Mouse (Mus musculus) lung, adult 18-20 months (tissue): ENCODE measurements around the gene Mrgbp.

Source experiments
- DNase-seq, 2 experiments: peaks; one replicate each; pipeline ENCODE4 v3.0.0; 2022; ENCODE audit warnings: mixed read lengths in 2 of 2

Gene Mrgbp

GRCm38 (mm10) chr2:180581002-180581401 lies at the start of gene Mrgbp:
Gene Mrgbp (plus strand): TSS chr2:180581304.
- DNase-seq: peak; percentile 49 to 50

- no peak for DNase-seq
Measured at GRCm38 (mm10) chr2:180531671-180532385, 49.3 kb upstream of the Mrgbp start.

GRCm38 (mm10) chr2:180532386-180532995 lies 48.6 kb upstream of the Mrgbp start:
- DNase-seq: no peak

GRCm38 (mm10) chr2:180533237-180533636 lies 47.9 kb upstream of the Mrgbp start:
- DNase-seq: no peak

GRCm38 (mm10) chr2:180543675-180544074 lies 37.4 kb upstream of the Mrgbp start:
- DNase-seq: no peak

GRCm38 (mm10) chr2:180545046-180545445 lies 36.1 kb upstream of the Mrgbp start:
- no peak for DNase-seq

GRCm38 (mm10) chr2:180547384-180548106 lies 33.6 kb upstream of the Mrgbp start:
- DNase-seq: no peak

GRCm38 (mm10) chr2:180552340-180552739 lies 28.8 kb upstream of the Mrgbp start:
- no peak for DNase-seq

GRCm38 (mm10) chr2:180555219-180555618 lies 25.9 kb upstream of the Mrgbp start:
- DNase-seq: no peak

- no peak for DNase-seq
Measured at GRCm38 (mm10) chr2:180556470-180556869, 24.6 kb upstream of the Mrgbp start.

- no peak for DNase-seq
Measured at GRCm38 (mm10) chr2:180560245-180560644, 20.9 kb upstream of the Mrgbp start.

GRCm38 (mm10) chr2:180562146-180562545 lies 19.0 kb upstream of the Mrgbp start:
- no peak for DNase-seq

- DNase-seq: no peak
Measured at GRCm38 (mm10) chr2:180563296-180563695, 17.8 kb upstream of the Mrgbp start.

GRCm38 (mm10) chr2:180563841-180564240 lies 17.3 kb upstream of the Mrgbp start:
- DNase-seq: no peak

- DNase-seq: peak; percentile 39 to 52
Measured at GRCm38 (mm10) chr2:180566240-180566913, 14.7 kb upstream of the Mrgbp start.

GRCm38 (mm10) chr2:180569028-180569643 lies 12.0 kb upstream of the Mrgbp start:
- peak; percentile 66 to 70 for DNase-seq

GRCm38 (mm10) chr2:180576482-180576881 lies 4.6 kb upstream of the Mrgbp start:
- no peak for DNase-seq

GRCm38 (mm10) chr2:180578686-180579085 lies 2.4 kb upstream of the Mrgbp start:
- DNase-seq: peak; percentile 46 to 53

- peak; percentile 95 to 97 for DNase-seq
Measured at GRCm38 (mm10) chr2:180582481-180583153, 1.5 kb downstream of the Mrgbp start.

- DNase-seq: peak in 1 of 2 experiments; percentile 33
Measured at GRCm38 (mm10) chr2:180583154-180583507, 2.0 kb downstream of the Mrgbp start.

GRCm38 (mm10) chr2:180588736-180589122 lies 7.6 kb downstream of the Mrgbp start:
- no peak for DNase-seq
